Mouse (Mus musculus): ENCODE results near the gene Gpr107. TPM values are rescaled to one million over a fixed set of nuclear protein-coding genes. Genes with fewer than 3 reads are reported as not detected.
"Not testable (repeated sequence)": the region's sequence is repeated elsewhere in the genome, so short reads cannot be mapped to it uniquely, and the experiment has no call there.

Gpr107 gene
- total RNA-seq, 2 experiments from 2014 or later = 50.5 to 53.1 TPM

GRCm38 (mm10) chr2:31170164-31170563 is 18.0 kb downstream of the Gpr107 start:
- H3K27ac ChIP-seq = peak overlapping the region; percentile 14; the same call in 1 of the 2 replicates
- H3K4me3 ChIP-seq = no peak overlapping the region
- TF ChIP-seq CTCF (conservative IDR thresholded peaks at IDR 0.05) = no peak
- no peak for DNase-seq (ENCODE audit: low spot score in 2 of 2)

DNA sequence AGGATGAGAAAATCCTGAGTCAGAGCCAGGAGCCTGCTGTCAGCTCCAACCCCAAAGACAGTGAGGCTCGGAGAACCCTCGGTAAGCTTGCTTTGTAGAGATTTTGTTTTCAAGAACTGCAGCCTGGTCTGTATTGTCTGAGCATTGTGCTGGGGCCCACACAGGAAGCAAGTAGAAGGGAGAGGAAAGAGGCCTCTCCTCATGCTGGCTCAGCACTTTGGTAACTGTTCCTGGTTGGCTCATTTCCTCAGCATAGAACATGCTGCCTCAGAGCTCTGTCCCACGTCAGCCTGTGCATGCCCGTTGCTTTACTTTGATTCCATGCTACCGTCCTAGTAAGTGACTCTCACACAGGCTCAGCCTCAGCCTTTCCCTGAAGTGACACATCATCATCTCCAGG is 19.9 kb downstream of the Gpr107 start:
- no peak overlapping the region for H3K4me3 ChIP-seq
- TF ChIP-seq CTCF (conservative IDR thresholded peaks at IDR 0.05) = no peak
- H3K27ac ChIP-seq = peak overlapping the region; percentile 68
- peak in 1 of 2 experiments; percentile 16 for DNase-seq (ENCODE audit: low spot score in 2 of 2)

- no peak for DNase-seq (ENCODE audit: low spot score in 2 of 2)
- H3K4me3 ChIP-seq = no peak overlapping the region
- peak; percentile 60 for TF ChIP-seq CTCF (conservative IDR thresholded peaks at IDR 0.05)
- H3K27ac ChIP-seq = 0 out of 2 replicates have a peak overlapping the region, but pooled peaks have one; percentile 68
Measured at GRCm38 (mm10) chr2:31172536-31172935, 20.4 kb downstream of the Gpr107 start.

DNA sequence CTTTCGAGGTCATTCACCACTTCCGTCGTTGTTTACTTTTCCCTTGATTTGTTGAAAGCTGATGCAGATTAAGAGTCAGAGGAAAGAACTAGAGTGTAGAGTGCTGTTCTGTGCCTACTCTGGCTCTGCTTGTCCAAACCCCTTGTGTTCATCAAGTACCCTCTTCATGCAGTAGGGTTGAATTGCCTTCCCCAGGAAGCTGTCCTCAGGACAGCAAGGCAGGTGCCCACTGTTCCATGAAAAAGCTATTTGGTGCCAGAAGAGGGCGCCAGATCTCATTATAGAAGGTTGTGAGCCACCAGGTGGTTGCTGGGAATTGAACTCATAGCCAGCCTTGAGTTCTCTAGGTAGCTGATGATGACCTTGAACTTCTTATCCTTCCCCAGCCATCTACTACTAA is 21.2 kb downstream of the Gpr107 start:
- no peak for DNase-seq (ENCODE audit: low spot score in 2 of 2)
- Histone ChIP-seq H3K4me3 (no peak overlapping the region), H3K27ac (no peak overlapping the region)
- peak; percentile 64 for TF ChIP-seq CTCF (conservative IDR thresholded peaks at IDR 0.05)

- peak; percentile 77 for TF ChIP-seq CTCF (conservative IDR thresholded peaks at IDR 0.05)
- H3K4me3 ChIP-seq, H3K27ac ChIP-seq: not testable (repeated sequence)
- peak in 1 of 2 experiments; percentile 22 for DNase-seq (ENCODE audit: low spot score in 2 of 2)
Measured at GRCm38 (mm10) chr2:31178593-31178992, 26.5 kb downstream of the Gpr107 start.

GRCm38 (mm10) chr2:31179471-31179870 is 27.4 kb downstream of the Gpr107 start:
- H3K4me3 ChIP-seq = no peak overlapping the region
- H3K27ac ChIP-seq = no peak overlapping the region
- DNase-seq (ENCODE audit: low spot score in 2 of 2) = no peak
- no peak for TF ChIP-seq CTCF (conservative IDR thresholded peaks at IDR 0.05)

DNA sequence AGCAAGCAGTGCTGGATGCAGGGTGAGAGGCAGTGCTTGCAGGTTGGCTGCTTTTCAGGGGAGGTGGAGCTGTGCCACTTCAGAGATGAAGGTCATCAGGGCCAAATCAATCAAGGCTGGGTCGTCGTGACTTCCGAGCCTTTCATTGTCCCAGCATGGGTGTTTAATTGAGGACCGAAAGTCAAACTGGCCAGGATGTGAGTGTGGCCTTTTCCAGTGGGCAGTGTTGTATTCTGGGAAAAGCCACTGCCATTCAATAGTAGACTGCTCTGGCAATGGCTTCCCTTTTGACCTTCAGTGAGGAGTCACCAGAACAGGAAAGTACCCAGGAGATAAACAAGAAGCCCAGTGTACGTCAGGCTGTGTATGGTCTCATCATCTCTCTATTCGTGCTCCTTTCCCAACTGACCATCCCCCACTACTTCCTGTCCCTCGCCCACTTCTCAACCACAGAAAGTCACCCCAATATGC is 28.0 kb downstream of the Gpr107 start:
- Histone ChIP-seq H3K27ac (no peak overlapping the region), H3K4me3 (no peak overlapping the region)
- no peak for DNase-seq (ENCODE audit: low spot score in 2 of 2)
- no peak for TF ChIP-seq CTCF (conservative IDR thresholded peaks at IDR 0.05)

DNA sequence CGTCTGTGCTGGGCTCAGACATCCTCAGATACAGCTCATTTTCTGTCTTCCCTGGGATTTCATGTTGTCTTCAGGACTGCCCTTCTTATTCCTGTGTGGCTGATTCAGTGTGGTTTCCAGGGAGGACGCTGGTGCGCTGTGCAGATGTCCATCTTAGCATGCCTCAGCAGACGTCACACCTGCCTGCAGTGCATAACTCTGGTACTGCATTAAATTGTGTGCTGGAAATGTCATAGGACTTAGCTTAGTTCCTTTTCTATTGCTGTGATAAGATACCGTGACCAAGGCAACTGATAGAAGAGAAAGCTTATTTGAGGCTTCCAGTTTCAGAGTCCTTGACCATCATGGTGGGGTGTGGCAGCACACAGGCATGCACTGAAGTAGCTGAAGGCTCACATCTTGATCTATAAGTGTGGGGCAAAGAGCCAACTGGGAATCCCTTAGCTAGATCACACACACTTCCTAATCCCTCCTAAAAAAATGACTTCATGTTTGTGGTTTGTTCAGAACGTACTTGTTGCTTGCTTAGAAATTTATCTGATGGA is 30.7 kb downstream of the Gpr107 start:
- no peak overlapping the region for H3K27ac ChIP-seq
- no peak for DNase-seq (ENCODE audit: low spot score in 2 of 2)
- H3K4me3 ChIP-seq = no peak overlapping the region
- TF ChIP-seq CTCF (conservative IDR thresholded peaks at IDR 0.05) = no peak

- peak; percentile 68 for TF ChIP-seq CTCF (conservative IDR thresholded peaks at IDR 0.05)
- DNase-seq (ENCODE audit: low spot score in 2 of 2) = no peak
- Histone ChIP-seq H3K27ac (no peak overlapping the region), H3K4me3 (no peak overlapping the region)
Measured at GRCm38 (mm10) chr2:31183830-31184229, 31.7 kb downstream of the Gpr107 start.

GRCm38 (mm10) chr2:31188691-31189090 is 36.6 kb downstream of the Gpr107 start:
- no peak overlapping the region for H3K27ac ChIP-seq
- no peak overlapping the region for H3K4me3 ChIP-seq
- no peak for DNase-seq (ENCODE audit: low spot score in 2 of 2)
- no peak for TF ChIP-seq CTCF (conservative IDR thresholded peaks at IDR 0.05)

GRCm38 (mm10) chr2:31189654-31190053 is 37.5 kb downstream of the Gpr107 start:
- Histone ChIP-seq H3K27ac (no peak overlapping the region), H3K4me3 (no peak overlapping the region)
- no peak for TF ChIP-seq CTCF (conservative IDR thresholded peaks at IDR 0.05)
- DNase-seq (ENCODE audit: low spot score in 2 of 2) = no peak

GRCm38 (mm10) chr2:31191765-31192164 is 39.6 kb downstream of the Gpr107 start:
- TF ChIP-seq CTCF (conservative IDR thresholded peaks at IDR 0.05) = no peak

GRCm38 (mm10) chr2:31194356-31195021 is 42.4 kb downstream of the Gpr107 start:
- H3K4me3 ChIP-seq = no peak overlapping the region
- peak; percentile 39 to 60 for DNase-seq (ENCODE audit: low spot score in 2 of 2)
- TF ChIP-seq CTCF (conservative IDR thresholded peaks at IDR 0.05) = peak; percentile 98
- H3K27ac ChIP-seq = no peak overlapping the region

More at GRCm38 (mm10) chr2:31191765-31192164, 39.6 kb downstream of the Gpr107 start:
- DNase-seq (ENCODE audit: low spot score in 2 of 2) = no peak
- H3K4me3 ChIP-seq = no peak overlapping the region
- 0 out of 2 replicates have a peak overlapping the region, but pooled peaks have one; percentile 10 for H3K27ac ChIP-seq

GRCm38 (mm10) chr2:31198621-31199020 is 46.5 kb downstream of the Gpr107 start:
- peak in 1 of 2 experiments; percentile 44 for DNase-seq (ENCODE audit: low spot score in 2 of 2)
- Histone ChIP-seq H3K27ac (peak overlapping the region; percentile 57; the same call in 1 of the 2 replicates), H3K4me3 (no peak overlapping the region)
- no peak for TF ChIP-seq CTCF (conservative IDR thresholded peaks at IDR 0.05)
